Mouse (Mus musculus) hindbrain, embryonic 14.5 days (tissue): ENCODE results near the gene Mbnl1. TPM values are rescaled to one million over a fixed set of nuclear protein-coding genes. Genes with fewer than 3 reads are reported as not detected.

Source experiments
- ATAC-seq: fragments of 200-750 bp; cut with Nextera tagmentation; 2 replicates; pipeline ENCODE4 v1.8.0; 2017; ENCODE audit warnings: moderate number of reproducible peaks, mild to moderate bottlenecking, moderate TSS enrichment, moderate library complexity; ENCODE audit not compliant: low FRiP score
- DNase-seq: peaks from one replicate; pipeline ENCODE4 v3.0.0-alpha.2; 2015; ENCODE audit warnings: low spot score
- H3K27ac ChIP-seq: fragments of 300-500 bp; sonication (generic); 2 replicates; pipeline ENCODE4 v1.5.1; 2014; ENCODE audit warnings: mild to moderate bottlenecking, moderate library complexity
- H3K27me3 ChIP-seq: fragments of 300-500 bp; sonication (generic); 2 replicates; pipeline ENCODE4 v1.6.1; 2014; ENCODE audit warnings: mild to moderate bottlenecking, low read length, mixed read lengths; ENCODE audit not compliant: control insufficient read depth, insufficient read depth
- H3K36me3 ChIP-seq: fragments of 300-500 bp; sonication (generic); replicated peaks from 2 replicates; pipeline ENCODE4 v1.6.1; 2014; ENCODE audit not compliant: control insufficient read depth, insufficient read depth
- H3K4me1 ChIP-seq: fragments of 300-500 bp; sonication (generic); replicated peaks from 2 replicates; pipeline ENCODE4 v1.6.1; 2014; ENCODE audit warnings: antibody characterized with exemption, low read length, mixed read lengths; ENCODE audit not compliant: control insufficient read depth, insufficient read depth
- H3K4me2 ChIP-seq: fragments of 300-500 bp; sonication (generic); replicated peaks from 2 replicates; pipeline ENCODE4 v1.6.1; 2014; ENCODE audit warnings: mild to moderate bottlenecking, moderate library complexity
- H3K4me3 ChIP-seq: fragments of 300-500 bp; sonication (generic); replicated peaks from 2 replicates; pipeline ENCODE4 v1.5.1; 2014; ENCODE audit warnings: mild to moderate bottlenecking, low read length
- H3K9ac ChIP-seq: fragments of 300-500 bp; sonication (generic); 2 replicates; pipeline ENCODE4 v1.6.1; 2014
- H3K9me3 ChIP-seq: fragments of 300-500 bp; sonication (generic); 2 replicates; pipeline ENCODE4 v1.6.1; 2016; ENCODE audit warnings: low read length; ENCODE audit not compliant: control insufficient read depth
- WGBS: fragments of 180-500 bp; shearing (Covaris S2); extraction: QIAGEN DNeasy Blood & Tissue Kit; methylation state at CpG from one replicate; pipeline ENCODE4 v1.1.7; 2014; 5-methylcytosine and 5-hydroxymethylcytosine counted together
- polyA plus RNA-seq: library from polyadenylated mRNA; unstranded; fragments of >200 nt; fragmentation: Nextera tagmentation; extraction: Ambion mirVana; gene quantifications from 2 replicates; pipeline ENCODE4 v1.2.1, GENCODE M21; 2014

Mbnl1 gene
- polyA plus RNA-seq, 1 experiment from 2014 or later, result 63.2 TPM

GRCm38 (mm10) chr3:60500571-60501527 is 28.2 kb downstream of the Mbnl1 start:
- DNase-seq, result peak; percentile 73
- Histone ChIP-seq H3K9ac (peak overlapping the region; percentile 96), H3K27ac (peak overlapping the region; percentile 90), H3K4me3 (peak overlapping the region; percentile 97), H3K9me3 (no peaks in the 10 kb centered on the region), H3K36me3 (no peaks in the 10 kb centered on the region), H3K4me1 (peaks cover 33% of the 10 kb centered on the region), H3K4me2 (peak overlapping the region; percentile 61), H3K27me3 (no peaks in the 10 kb centered on the region)
- 1% methylated on average over 81 of the region's 96 CpGs for WGBS
- peak; percentile 93 for ATAC-seq

DNA sequence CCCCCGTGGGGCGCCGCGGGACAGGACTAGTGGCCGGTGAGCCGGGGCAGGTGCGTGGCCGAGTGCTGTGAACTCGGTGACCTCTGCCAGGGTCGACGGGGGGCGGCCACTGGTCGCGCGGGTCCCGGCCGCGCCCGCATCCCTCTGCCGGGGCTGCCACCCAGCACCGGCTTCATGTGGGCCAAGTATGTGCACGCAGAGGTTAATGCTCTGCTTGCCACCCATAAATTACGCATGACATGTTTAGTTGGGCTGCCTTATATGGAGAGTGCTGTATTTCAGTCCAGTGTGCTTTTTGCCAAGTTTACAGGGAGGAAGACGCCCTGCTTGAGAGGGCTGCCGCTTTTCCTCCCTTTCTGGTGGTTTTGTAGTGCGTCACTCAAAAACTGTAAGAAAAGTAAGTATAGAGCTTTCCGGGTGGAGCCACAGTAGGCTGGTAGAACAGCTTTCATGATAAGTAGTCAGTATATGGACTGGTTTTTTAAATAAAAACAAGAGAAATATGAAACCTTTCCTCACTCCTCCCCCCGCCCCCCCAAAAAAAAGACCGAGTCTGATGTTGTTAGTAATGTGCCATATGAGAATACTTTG is 29.0 kb downstream of the Mbnl1 start:
- Histone ChIP-seq H3K36me3 (no peaks in the 10 kb centered on the region), H3K9ac (peak overlapping the region; percentile 96), H3K27me3 (no peaks in the 10 kb centered on the region), H3K4me1 (peaks cover 33% of the 10 kb centered on the region), H3K27ac (peak overlapping the region; percentile 90), H3K4me3 (peak overlapping the region; percentile 97), H3K9me3 (no peaks in the 10 kb centered on the region), H3K4me2 (peak overlapping the region; percentile 61)
- peak; percentile 45 for DNase-seq
- whole genome bisulfite sequencing, result 1% methylated on average over 29 of the region's 29 CpGs
- peak; percentile 85 for ATAC-seq

DNA sequence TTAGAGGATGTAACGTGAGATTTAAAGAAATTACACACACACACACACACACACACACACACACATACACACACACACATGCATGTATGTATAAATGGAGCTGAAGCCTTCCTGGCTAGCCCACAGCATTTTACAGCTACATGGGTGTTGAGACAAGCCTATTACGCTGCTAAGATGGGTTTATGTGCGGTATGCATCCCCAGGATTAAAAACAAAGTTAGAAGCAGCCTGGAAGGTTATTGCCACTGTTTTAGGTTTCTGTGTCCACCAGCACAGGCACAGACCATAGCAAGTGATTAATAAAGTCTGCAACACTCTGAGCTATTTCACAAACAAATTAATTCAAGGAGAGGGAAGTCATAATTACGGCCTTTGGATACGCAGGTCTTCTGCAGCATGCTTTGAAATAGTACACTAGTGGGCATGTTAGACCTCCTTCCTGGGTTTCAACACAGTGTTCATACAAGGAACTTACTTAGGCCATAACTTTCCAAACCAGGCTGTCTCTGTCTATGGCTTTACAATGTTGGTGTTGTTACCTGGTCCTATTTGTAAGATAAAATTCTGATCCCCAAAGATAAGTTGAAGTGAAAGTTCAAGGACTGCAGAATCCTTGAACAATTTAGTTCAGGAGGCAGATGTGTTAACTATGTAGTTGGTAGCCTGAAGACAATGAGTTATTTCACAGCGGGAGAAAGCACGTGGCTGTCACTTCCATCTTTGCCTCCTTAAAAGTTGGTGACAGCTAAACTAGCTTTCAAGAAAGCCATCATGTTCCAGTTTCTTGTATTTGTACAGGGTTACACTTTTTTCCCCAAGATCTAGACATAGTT is 29.7 kb downstream of the Mbnl1 start:
- Histone ChIP-seq H3K4me1 (peaks cover 33% of the 10 kb centered on the region), H3K9ac (peak overlapping the region; percentile 96), H3K4me3 (peak overlapping the region; percentile 97), H3K36me3 (no peaks in the 10 kb centered on the region), H3K27ac (peak overlapping the region; percentile 90; the same call in 1 of the 2 replicates), H3K27me3 (no peaks in the 10 kb centered on the region), H3K9me3 (no peaks in the 10 kb centered on the region), H3K4me2 (peak overlapping the region; percentile 61)
- 43% methylated on average over 7 of the region's 7 CpGs for WGBS
- ATAC-seq, result no peak
- no peak for DNase-seq

- Histone ChIP-seq H3K4me3 (0 out of 2 replicates have a peak overlapping the region, but pooled peaks have one; percentile 97), H3K4me1 (peaks cover 33% of the 10 kb centered on the region), H3K36me3 (no peaks in the 10 kb centered on the region), H3K27me3 (no peaks in the 10 kb centered on the region), H3K27ac (no peak overlapping the region), H3K9me3 (no peaks in the 10 kb centered on the region), H3K9ac (no peak overlapping the region), H3K4me2 (peak overlapping the region; percentile 61)
- ATAC-seq, result no peak
- 62% methylated on average over 7 of the region's 7 CpGs for WGBS
- DNase-seq, result no peak
These were observed 30.6 kb downstream of the Mbnl1 start for GRCm38 (mm10) chr3:60503196-60503595.

DNA sequence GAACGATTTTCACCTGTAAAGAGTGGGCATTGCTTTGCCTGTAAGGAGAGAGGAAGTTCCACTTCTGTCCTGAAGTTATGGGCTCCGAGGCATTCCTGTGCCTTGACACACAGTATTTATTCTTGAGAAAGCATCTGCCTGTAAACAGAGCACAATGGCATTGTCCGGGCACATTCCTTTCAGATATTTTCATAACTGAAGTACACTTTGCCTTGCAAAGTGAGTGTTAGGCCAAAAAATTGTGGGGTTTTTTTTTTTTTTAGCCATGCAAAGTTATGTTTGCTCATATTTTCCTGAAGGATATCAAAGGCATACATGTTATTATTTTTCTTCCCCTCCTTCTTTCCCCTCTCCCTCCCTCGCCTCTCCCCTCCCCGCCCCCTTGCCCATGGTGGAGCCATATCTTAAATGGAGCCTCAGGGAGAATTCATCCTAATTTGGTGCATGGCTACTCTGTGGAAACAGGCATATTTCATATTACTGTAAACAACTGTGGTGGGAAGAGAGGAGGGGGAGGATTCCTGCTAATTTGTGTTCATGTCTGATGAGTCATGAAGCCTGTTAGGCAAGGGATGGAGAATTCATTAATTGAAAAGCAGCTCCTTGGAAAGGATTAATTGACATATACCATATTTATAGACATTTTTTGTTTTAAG is 32.3 kb downstream of the Mbnl1 start:
- H3K27ac ChIP-seq, result no peak overlapping the region
- H3K9me3 ChIP-seq, result no peaks in the 10 kb centered on the region
- DNase-seq (no peak), ATAC-seq (no peak)
- H3K4me2 ChIP-seq, result no peak overlapping the region
- 70% methylated on average over 5 of the region's 5 CpGs for WGBS
- H3K27me3 ChIP-seq, result no peaks in the 10 kb centered on the region
- H3K36me3 ChIP-seq, result no peaks in the 10 kb centered on the region
- no peak overlapping the region for H3K9ac ChIP-seq
- no peak overlapping the region for H3K4me3 ChIP-seq
- peaks cover 31% of the 10 kb centered on the region for H3K4me1 ChIP-seq

DNA sequence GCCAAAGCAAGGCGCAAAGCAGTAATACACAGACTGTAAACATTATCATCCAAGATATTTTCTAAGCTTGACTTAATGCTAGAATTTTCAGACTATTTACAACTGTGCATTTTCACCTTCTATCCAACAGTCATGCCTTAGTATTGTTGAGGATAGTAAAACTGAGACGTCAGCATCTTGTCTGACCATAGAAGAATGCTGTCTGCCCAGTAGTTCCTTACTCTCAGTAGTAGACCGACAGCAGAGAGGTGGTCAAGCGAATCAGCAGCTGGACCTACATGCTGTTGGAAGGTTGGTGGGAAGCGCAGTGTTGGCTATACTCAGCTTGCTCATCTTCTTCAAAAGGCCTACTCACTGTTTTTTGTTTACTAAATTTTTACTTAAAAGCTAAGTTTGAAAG is 34.2 kb downstream of the Mbnl1 start:
- H3K4me3 ChIP-seq, result no peak overlapping the region
- WGBS, result 80% methylated on average over 5 of the region's 5 CpGs
- no peaks in the 10 kb centered on the region for H3K27me3 ChIP-seq
- no peak for ATAC-seq
- H3K4me1 ChIP-seq, result peaks cover 25% of the 10 kb centered on the region
- DNase-seq, result no peak
- H3K9ac ChIP-seq, result no peak overlapping the region
- H3K4me2 ChIP-seq, result no peak overlapping the region
- H3K9me3 ChIP-seq, result no peaks in the 10 kb centered on the region
- H3K27ac ChIP-seq, result no peak overlapping the region
- no peaks in the 10 kb centered on the region for H3K36me3 ChIP-seq

DNA sequence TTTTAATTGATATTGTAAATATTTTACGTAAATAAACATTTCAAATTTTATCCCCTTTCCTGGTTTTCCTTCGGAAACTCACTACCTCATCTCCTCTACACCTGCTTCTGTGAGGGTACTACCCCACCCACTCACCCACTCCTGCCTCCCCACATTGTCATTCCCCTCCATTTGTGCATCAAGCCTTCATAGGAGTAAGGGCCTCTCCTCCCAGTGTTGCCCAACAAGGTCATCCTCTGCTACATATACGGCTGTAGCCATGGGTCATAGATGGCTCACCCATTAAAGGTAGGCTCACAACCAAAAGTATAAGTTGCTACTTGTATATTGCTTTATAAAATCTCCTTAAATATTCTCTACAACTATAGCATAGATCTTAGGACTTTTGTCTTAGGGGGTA is 34.9 kb downstream of the Mbnl1 start:
- H3K27me3 ChIP-seq, result no peaks in the 10 kb centered on the region
- ATAC-seq, result no peak
- no peaks in the 10 kb centered on the region for H3K36me3 ChIP-seq

DNA sequence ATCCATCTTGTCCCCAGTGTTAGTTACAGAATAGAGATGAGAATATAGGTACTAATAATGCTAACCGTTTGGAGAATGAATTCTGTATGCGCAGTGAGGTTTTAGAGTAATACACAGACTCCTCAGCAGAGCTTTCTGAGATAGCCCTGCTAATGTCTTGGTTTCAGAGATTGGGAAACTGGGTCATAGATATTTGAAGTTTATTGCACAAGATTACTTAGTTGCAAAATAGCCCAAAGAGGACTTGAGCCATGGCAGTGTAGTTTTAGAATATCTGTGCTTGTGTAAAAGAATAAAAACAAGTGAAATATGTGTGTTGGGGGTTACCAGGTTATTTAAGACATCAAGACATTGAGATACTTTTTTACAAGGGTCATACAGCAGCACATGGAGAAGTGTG is 35.3 kb downstream of the Mbnl1 start:
- ATAC-seq, result no peak
- H3K4me2 ChIP-seq, result no peak overlapping the region
- H3K36me3 ChIP-seq, result no peaks in the 10 kb centered on the region
- DNase-seq, result no peak
- peaks cover 17% of the 10 kb centered on the region for H3K4me1 ChIP-seq
- no peak overlapping the region for H3K4me3 ChIP-seq
- H3K27me3 ChIP-seq, result no peaks in the 10 kb centered on the region
- H3K27ac ChIP-seq, result no peak overlapping the region
- WGBS, result 91% methylated on average over 2 of the region's 2 CpGs
- no peak overlapping the region for H3K9ac ChIP-seq
- no peaks in the 10 kb centered on the region for H3K9me3 ChIP-seq

More for the DNA sequence above, 34.9 kb downstream of the Mbnl1 start:
- Histone ChIP-seq H3K4me2 (no peak overlapping the region), H3K9ac (no peak overlapping the region), H3K4me3 (no peak overlapping the region), H3K4me1 (peaks cover 20% of the 10 kb centered on the region), H3K9me3 (no peaks in the 10 kb centered on the region), H3K27ac (no peak overlapping the region)
- DNase-seq, result no peak
- WGBS, result 93% methylated on average over 3 of the region's 3 CpGs
